In genomic region chr11:16838772-16839171, GRCm38 (mm10) we compare ENCODE assay signal across 16 mouse cellular contexts.
"Had no signal": no experiment of that assay in that cellular context is flagged by ENCODE, and none has a peak within 500 bp of the region (broad histone marks: within the 10 kb centered on the region; RNA-seq: fewer than 3 reads in every experiment).

No protein-coding gene starts in this region.

- H3K4me1 ChIP-seq: megakaryocyte, embryonic 14.5 days; midbrain, embryonic 13.5 days; midbrain, embryonic 15.5 days; neural tube, embryonic 12.5 days; stomach, embryonic 15.5 days had no signal

- H3K4me3 ChIP-seq: lung, embryonic 15.5 days; megakaryocyte, embryonic 14.5 days; midbrain, embryonic 13.5 days; midbrain, embryonic 15.5 days; neural tube, embryonic 12.5 days; stomach, embryonic 15.5 days had no signal

- H3K36me3 ChIP-seq: lung, embryonic 15.5 days; midbrain, embryonic 13.5 days; midbrain, embryonic 15.5 days; neural tube, embryonic 12.5 days; stomach, embryonic 15.5 days had no signal

- H3K4me2 ChIP-seq: lung, embryonic 15.5 days; midbrain, embryonic 11.5 days; midbrain, embryonic 13.5 days; midbrain, embryonic 15.5 days; neural tube, embryonic 12.5 days; stomach, embryonic 15.5 days had no signal

- H3K27ac ChIP-seq: lung, embryonic 15.5 days; macrophage; midbrain, embryonic 13.5 days; midbrain, embryonic 15.5 days; neural tube, embryonic 12.5 days; stomach, embryonic 15.5 days; stomach, postnatal 0 days had no signal

- DNase-seq: lung, adult 18-20 months; lung, postnatal 14 days; lung, postnatal 36 days; right cerebral cortex, postnatal 14 days; thymus, adult 2 months; thymus, postnatal 25 days; thymus, postnatal 4 days had no signal

- H3K27me3 ChIP-seq: lung, embryonic 15.5 days; midbrain, embryonic 13.5 days; midbrain, embryonic 15.5 days; neural tube, embryonic 12.5 days; stomach, embryonic 15.5 days had no signal

- H3K9me3 ChIP-seq: lung, embryonic 15.5 days; megakaryocyte, embryonic 14.5 days; midbrain, embryonic 13.5 days; midbrain, embryonic 15.5 days; neural tube, embryonic 12.5 days; stomach, embryonic 15.5 days had no signal

- H3K9ac ChIP-seq: lung, embryonic 15.5 days; midbrain, embryonic 13.5 days; midbrain, embryonic 15.5 days; neural tube, embryonic 12.5 days; stomach, embryonic 15.5 days had no signal
